ENCODE assay signal across 9 mouse cellular contexts in the genomic region with DNA sequence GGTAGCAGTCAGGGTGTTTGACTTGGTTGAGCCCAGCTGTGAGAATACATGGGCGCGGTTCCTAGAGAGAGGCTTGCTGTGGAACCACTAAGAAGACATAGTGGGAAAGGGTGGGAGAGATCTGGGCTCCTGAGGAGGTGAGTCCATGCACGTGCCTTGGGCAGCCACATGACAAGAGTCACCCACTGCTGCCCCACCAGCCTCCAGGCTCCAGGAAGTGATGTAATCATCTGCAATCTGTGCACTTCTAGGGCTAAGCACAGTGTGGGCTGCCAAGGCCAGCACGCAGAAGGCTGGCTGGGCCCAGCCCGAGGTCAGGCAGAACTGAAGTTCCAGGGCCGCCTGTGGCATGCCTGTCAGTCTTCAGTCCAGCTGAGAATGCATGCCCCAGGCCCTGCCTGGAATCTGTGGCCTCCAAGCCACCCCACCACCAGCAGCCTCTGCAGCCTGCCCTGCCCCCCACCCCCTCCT. TPM values are rescaled to one million over a fixed set of nuclear protein-coding genes. Genes with fewer than 3 reads are reported as not detected.
DNase-seq lines count a peak whose midpoint lies in the region; ATAC-seq and TF ChIP-seq lines count a peak whose summit lies in the region.
"Had no signal": no experiment of that assay in that cellular context is flagged by ENCODE, and none has a peak within 500 bp of the region (broad histone marks: within the 10 kb centered on the region; RNA-seq: fewer than 3 reads in every experiment).

No protein-coding gene starts in this region.

- H3K36me3 ChIP-seq in kidney, adult 2 months (ENCODE audit: control insufficient read depth, insufficient read depth, low read length) = no peaks in the 10 kb centered on the region; the same call in 1 of the 2 replicates

- TF ChIP-seq POLR2A in kidney, adult 2 months (IDR thresholded peaks at IDR 0.05; ENCODE audit: low read depth, low read length) = no peak

- DNase-seq in kidney, adult 2 months = no peak
- no peak for DNase-seq in kidney, adult 8-10 months
- DNase-seq in adrenal gland, postnatal 14 days = peak; percentile 89
- peak; percentile 62 for DNase-seq in kidney, adult 9 months
- no peak for DNase-seq in embryo, embryonic 10 days (ENCODE audit: low spot score)
- no peak for DNase-seq in right cerebral cortex, postnatal 14 days
- DNase-seq in embryo, embryonic 9.5 days (ENCODE audit: extremely low spot score) = no peak

- no peak for TF ChIP-seq CTCF in kidney, adult 2 months (conservative IDR thresholded peaks at IDR 0.05; ENCODE audit: insufficient read depth, insufficient read length, low read depth, low read length)

- ATAC-seq in monocyte, adult 5-6 weeks (replicated peaks; ENCODE audit: insufficient number of reproducible peaks, low FRiP score, low TSS enrichment, poor library complexity, severe bottlenecking) = peak; percentile 49

- 30% methylated on average over 6 of the region's 6 CpGs for WGBS in kidney, adult 2 months

- 0 out of 2 replicates have a peak overlapping the region, but pooled peaks have one; percentile 44 for H3K27ac ChIP-seq in kidney, adult 2 months (ENCODE audit: insufficient read depth, low read depth, low read length)
- H3K27ac ChIP-seq: liver, embryonic 14.5 days had no signal

- H3K4me1 ChIP-seq in kidney, adult 2 months (ENCODE audit: control insufficient read depth, insufficient read depth, low read length) = peaks cover 53% of the 10 kb centered on the region

- H3K4me3 ChIP-seq in kidney, adult 2 months (ENCODE audit: insufficient read depth, low read depth, low read length) = no peak overlapping the region

- no peaks in the 10 kb centered on the region for H3K27me3 ChIP-seq in kidney, adult 2 months (replicated peaks; ENCODE audit: control insufficient read depth, insufficient read depth, low read length)

RNA-seq across cellular contexts. Expression of a gene that starts 46.3 kb away (rescaled TPM):
- 37.8 and 42.6 TPM in 2 replicates for polyA plus RNA-seq in kidney, adult 2 months (2012; rRNA removed)
- 96.4 and 96.9 TPM in 2 replicates for total RNA-seq in adrenal gland, postnatal 14 days (2021)
- total RNA-seq in monocyte, adult 5-6 weeks (2017) = 18.2 to 63.6 TPM (median 22.9 TPM) in 3 replicates

Comparison
In these comparisons a context has a peak if more than half of its experiments do, and no peak if none do; other contexts are left out.
1. DNase-seq: peak in adrenal gland, postnatal 14 days (single experiment) and kidney, adult 9 months (single experiment); none in kidney, adult 2 months (single experiment), kidney, adult 8-10 months (0 of 2), embryo, embryonic 10 days (single experiment), right cerebral cortex, postnatal 14 days (single experiment) and embryo, embryonic 9.5 days (single experiment).